Mouse (Mus musculus): ENCODE results near the gene Hsh2d. TPM values are rescaled to one million over a fixed set of nuclear protein-coding genes. Genes with fewer than 3 reads are reported as not detected.

Gene Hsh2d
- polyA plus RNA-seq (2016; fragmentation: Nextera tagmentation; extraction: Ambion mirVana): not detected in 2 replicates

GRCm38 (mm10) chr8:72189417-72190214, at the start of gene Hsh2d:
Hsh2d (plus strand) TSS chr8:72189638.
- Histone ChIP-seq H3K27ac (no peak within 1 kb of the TSS), H3K9me3 (replicated peaks) (no peaks in the 10 kb centered on the region), H3K27me3 (no peaks in the 10 kb centered on the region), H3K36me3 (no peaks in the 10 kb centered on the region), H3K9ac (no peak within 1 kb of the TSS), H3K4me2 (replicated peaks) (no peak within 1 kb of the TSS), H3K4me1 (no peaks in the 10 kb centered on the region), H3K4me3 (no peak within 1 kb of the TSS)
- 70% methylated on average over 12 of the region's 12 CpGs for WGBS
- ATAC-seq (ENCODE audit: low FRiP score): no peak

GRCm38 (mm10) chr8:72143256-72143824, 46.1 kb upstream of the Hsh2d start:
- H3K27me3 ChIP-seq: no peaks in the 10 kb centered on the region
- H3K27ac ChIP-seq: no peak overlapping the region
- H3K4me3 ChIP-seq: no peak overlapping the region
- peaks cover 92% of the 10 kb centered on the region for H3K36me3 ChIP-seq
- no peaks in the 10 kb centered on the region for H3K9me3 ChIP-seq (replicated peaks)
- 94% methylated on average over 13 of the region's 13 CpGs for WGBS
- ATAC-seq (ENCODE audit: low FRiP score): no peak
- H3K9ac ChIP-seq: no peak overlapping the region
- no peaks in the 10 kb centered on the region for H3K4me1 ChIP-seq
- no peak overlapping the region for H3K4me2 ChIP-seq (replicated peaks)

GRCm38 (mm10) chr8:72144345-72144975, 45.0 kb upstream of the Hsh2d start:
- WGBS: 96% methylated on average over 5 of the region's 5 CpGs
- no peak overlapping the region for H3K27ac ChIP-seq
- no peak overlapping the region for H3K9ac ChIP-seq
- H3K4me3 ChIP-seq: no peak overlapping the region
- peaks cover 89% of the 10 kb centered on the region for H3K36me3 ChIP-seq
- no peak for ATAC-seq (ENCODE audit: low FRiP score)
- H3K27me3 ChIP-seq: no peaks in the 10 kb centered on the region
- no peak overlapping the region for H3K4me2 ChIP-seq (replicated peaks)
- no peaks in the 10 kb centered on the region for H3K4me1 ChIP-seq
- H3K9me3 ChIP-seq (replicated peaks): no peaks in the 10 kb centered on the region

- peaks cover 89% of the 10 kb centered on the region for H3K36me3 ChIP-seq
- 96% methylated on average over 3 of the region's 3 CpGs for WGBS
- ATAC-seq (ENCODE audit: low FRiP score): no peak
These were observed 43.9 kb upstream of the Hsh2d start for GRCm38 (mm10) chr8:72145511-72145910.

GRCm38 (mm10) chr8:72146056-72146455, 43.4 kb upstream of the Hsh2d start:
- H3K36me3 ChIP-seq: peaks cover 88% of the 10 kb centered on the region
- no peak for ATAC-seq (ENCODE audit: low FRiP score)
- no peaks in the 10 kb centered on the region for H3K9me3 ChIP-seq (replicated peaks)
- 96% methylated on average over 1 of the region's 1 CpGs for WGBS
- H3K4me3 ChIP-seq: no peak overlapping the region
- no peak overlapping the region for H3K9ac ChIP-seq
- no peak overlapping the region for H3K27ac ChIP-seq
- H3K4me1 ChIP-seq: no peaks in the 10 kb centered on the region
- H3K4me2 ChIP-seq (replicated peaks): no peak overlapping the region
- H3K27me3 ChIP-seq: no peaks in the 10 kb centered on the region

More at GRCm38 (mm10) chr8:72145511-72145910, 43.9 kb upstream of the Hsh2d start:
- no peaks in the 10 kb centered on the region for H3K4me1 ChIP-seq
- no peak overlapping the region for H3K4me2 ChIP-seq (replicated peaks)
- H3K27ac ChIP-seq: no peak overlapping the region
- H3K9ac ChIP-seq: no peak overlapping the region
- no peaks in the 10 kb centered on the region for H3K27me3 ChIP-seq
- no peaks in the 10 kb centered on the region for H3K9me3 ChIP-seq (replicated peaks)
- H3K4me3 ChIP-seq: no peak overlapping the region

- no peak for ATAC-seq (ENCODE audit: low FRiP score)
- Histone ChIP-seq H3K9ac (no peak overlapping the region), H3K9me3 (replicated peaks) (no peaks in the 10 kb centered on the region), H3K36me3 (peaks cover 88% of the 10 kb centered on the region), H3K4me1 (no peaks in the 10 kb centered on the region), H3K4me2 (replicated peaks) (no peak overlapping the region), H3K27me3 (no peaks in the 10 kb centered on the region), H3K4me3 (no peak overlapping the region), H3K27ac (no peak overlapping the region)
- 93% methylated on average over 3 of the region's 3 CpGs for WGBS
These were observed 42.9 kb upstream of the Hsh2d start for GRCm38 (mm10) chr8:72146556-72146955.

GRCm38 (mm10) chr8:72147266-72147665, 42.2 kb upstream of the Hsh2d start:
- Histone ChIP-seq H3K36me3 (peaks cover 88% of the 10 kb centered on the region), H3K9me3 (replicated peaks) (no peaks in the 10 kb centered on the region), H3K27ac (no peak overlapping the region), H3K4me3 (no peak overlapping the region), H3K9ac (no peak overlapping the region), H3K27me3 (no peaks in the 10 kb centered on the region), H3K4me2 (replicated peaks) (no peak overlapping the region), H3K4me1 (no peaks in the 10 kb centered on the region)
- no peak for ATAC-seq (ENCODE audit: low FRiP score)
- 95% methylated on average over 2 of the region's 2 CpGs for WGBS

GRCm38 (mm10) chr8:72149056-72149455, 40.4 kb upstream of the Hsh2d start:
- Histone ChIP-seq H3K9ac (no peak overlapping the region), H3K36me3 (peaks cover 78% of the 10 kb centered on the region), H3K27me3 (no peaks in the 10 kb centered on the region), H3K4me1 (no peaks in the 10 kb centered on the region), H3K27ac (no peak overlapping the region), H3K9me3 (replicated peaks) (no peaks in the 10 kb centered on the region), H3K4me2 (replicated peaks) (no peak overlapping the region), H3K4me3 (no peak overlapping the region)
- ATAC-seq (ENCODE audit: low FRiP score): no peak
- WGBS: 91% methylated on average over 1 of the region's 1 CpGs

- no peak for ATAC-seq (ENCODE audit: low FRiP score)
- Histone ChIP-seq H3K9me3 (replicated peaks) (no peaks in the 10 kb centered on the region), H3K4me2 (replicated peaks) (no peak overlapping the region), H3K4me1 (no peaks in the 10 kb centered on the region), H3K36me3 (peaks cover 63% of the 10 kb centered on the region), H3K27me3 (no peaks in the 10 kb centered on the region), H3K4me3 (no peak overlapping the region), H3K9ac (no peak overlapping the region), H3K27ac (no peak overlapping the region)
- WGBS: 93% methylated on average over 3 of the region's 3 CpGs
These were observed 37.9 kb upstream of the Hsh2d start for GRCm38 (mm10) chr8:72151418-72152078.

- H3K36me3 ChIP-seq: peaks cover 46% of the 10 kb centered on the region
- H3K9me3 ChIP-seq (replicated peaks): no peaks in the 10 kb centered on the region
- no peak overlapping the region for H3K9ac ChIP-seq
- no peaks in the 10 kb centered on the region for H3K4me1 ChIP-seq
- H3K27ac ChIP-seq: no peak overlapping the region
- no peaks in the 10 kb centered on the region for H3K27me3 ChIP-seq
- H3K4me3 ChIP-seq: no peak overlapping the region
- ATAC-seq (ENCODE audit: low FRiP score): no peak
- no peak overlapping the region for H3K4me2 ChIP-seq (replicated peaks)
These were observed 36.1 kb upstream of the Hsh2d start for GRCm38 (mm10) chr8:72153382-72153781.

GRCm38 (mm10) chr8:72158096-72158495, 31.3 kb upstream of the Hsh2d start:
- no peak overlapping the region for H3K9ac ChIP-seq
- 90% methylated on average over 2 of the region's 2 CpGs for WGBS
- peaks cover 14% of the 10 kb centered on the region for H3K4me1 ChIP-seq
- H3K27me3 ChIP-seq: no peaks in the 10 kb centered on the region
- 0 out of 2 replicates have a peak, but pooled peaks cover 7% of the 10 kb centered on the region for H3K36me3 ChIP-seq
- no peaks in the 10 kb centered on the region for H3K9me3 ChIP-seq (replicated peaks)
- H3K4me2 ChIP-seq (replicated peaks): no peak overlapping the region
- H3K4me3 ChIP-seq: no peak overlapping the region
- ATAC-seq (ENCODE audit: low FRiP score): no peak
- H3K27ac ChIP-seq: no peak overlapping the region

GRCm38 (mm10) chr8:72158726-72159125, 30.7 kb upstream of the Hsh2d start:
- Histone ChIP-seq H3K27ac (no peak overlapping the region), H3K9me3 (replicated peaks) (no peaks in the 10 kb centered on the region), H3K36me3 (0 out of 2 replicates have a peak, but pooled peaks cover 9% of the 10 kb centered on the region), H3K9ac (no peak overlapping the region), H3K4me3 (no peak overlapping the region), H3K4me2 (replicated peaks) (no peak overlapping the region), H3K4me1 (peaks cover 14% of the 10 kb centered on the region), H3K27me3 (no peaks in the 10 kb centered on the region)
- 71% methylated on average over 3 of the region's 3 CpGs for WGBS
- no peak for ATAC-seq (ENCODE audit: low FRiP score)

Measured in hindbrain, embryonic 12.5 days (tissue).